Mouse (Mus musculus) c-Kit-positive CD71-positive TER-119-positive erythroid progenitor cells, embryonic 14.5 days (primary cell): ENCODE results near the gene Skap2.

Experiments used
- DNase-seq: peaks from one replicate; pipeline ENCODE4 v3.0.0-alpha.2; 2013; ENCODE audit warnings: low spot score

Skap2 gene

DNA sequence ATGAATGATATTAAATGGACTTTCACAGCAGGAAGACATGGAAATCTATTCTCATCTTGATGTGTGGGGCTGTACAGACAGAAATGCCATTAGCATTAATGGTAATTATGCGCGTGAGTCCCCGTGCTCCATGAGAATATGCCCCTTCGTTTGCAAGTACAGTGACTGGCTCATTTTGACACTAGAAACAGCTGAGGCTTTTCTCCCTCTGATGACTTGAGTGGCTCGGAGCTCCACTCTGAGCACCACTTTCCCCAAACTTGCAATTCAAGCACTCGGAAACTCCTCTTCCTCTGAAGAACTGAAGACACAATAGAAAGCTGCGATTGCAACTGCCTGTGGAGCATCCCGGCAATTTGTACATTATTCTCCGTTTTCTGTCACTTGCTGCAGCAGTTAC is 169.3 kb downstream of the Skap2 start:
- no peak for DNase-seq

DNA sequence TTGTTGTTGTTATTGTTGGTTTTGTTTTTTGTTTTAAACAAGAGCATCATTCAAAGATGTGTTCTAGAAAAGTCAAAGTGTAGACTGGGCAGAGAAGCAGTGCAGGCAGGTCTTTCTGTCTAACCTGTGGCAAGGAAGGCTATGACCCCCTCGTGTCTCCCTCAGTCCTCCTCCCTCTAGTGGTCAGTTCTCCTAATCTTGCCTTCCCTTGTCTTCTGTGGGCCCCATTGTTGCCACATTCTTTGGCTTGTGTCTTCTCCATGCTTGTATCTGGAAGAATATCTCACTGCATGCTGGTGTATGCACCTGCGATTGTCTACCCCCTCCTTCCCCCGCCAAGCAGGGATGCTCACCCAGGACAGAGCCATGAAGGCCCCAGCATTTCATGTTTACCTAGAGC is 174.2 kb downstream of the Skap2 start:
- DNase-seq: no peak

GRCm38 (mm10) chr6:51833362-51833761 is 179.0 kb downstream of the Skap2 start:
- no peak for DNase-seq

DNA sequence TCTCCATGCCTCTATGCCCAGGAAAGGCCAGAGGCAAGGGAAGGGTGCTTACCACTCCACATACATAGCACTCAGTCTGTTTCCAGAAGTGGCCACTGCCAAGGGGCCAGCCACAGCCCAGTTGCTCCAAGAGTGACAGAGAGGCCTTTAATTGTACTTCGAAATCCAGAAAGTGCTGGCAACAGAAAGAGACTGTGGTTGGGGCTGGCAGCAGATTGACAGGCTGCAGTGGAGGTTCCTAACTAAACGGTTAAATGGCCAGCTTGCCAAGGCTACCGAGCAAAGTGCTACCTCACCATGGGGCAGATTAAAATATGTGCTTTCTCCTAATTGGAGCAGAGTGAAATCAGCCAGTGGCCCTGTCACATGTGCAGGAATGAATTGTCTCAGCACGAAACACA is 186.7 kb downstream of the Skap2 start:
- no peak for DNase-seq

DNA sequence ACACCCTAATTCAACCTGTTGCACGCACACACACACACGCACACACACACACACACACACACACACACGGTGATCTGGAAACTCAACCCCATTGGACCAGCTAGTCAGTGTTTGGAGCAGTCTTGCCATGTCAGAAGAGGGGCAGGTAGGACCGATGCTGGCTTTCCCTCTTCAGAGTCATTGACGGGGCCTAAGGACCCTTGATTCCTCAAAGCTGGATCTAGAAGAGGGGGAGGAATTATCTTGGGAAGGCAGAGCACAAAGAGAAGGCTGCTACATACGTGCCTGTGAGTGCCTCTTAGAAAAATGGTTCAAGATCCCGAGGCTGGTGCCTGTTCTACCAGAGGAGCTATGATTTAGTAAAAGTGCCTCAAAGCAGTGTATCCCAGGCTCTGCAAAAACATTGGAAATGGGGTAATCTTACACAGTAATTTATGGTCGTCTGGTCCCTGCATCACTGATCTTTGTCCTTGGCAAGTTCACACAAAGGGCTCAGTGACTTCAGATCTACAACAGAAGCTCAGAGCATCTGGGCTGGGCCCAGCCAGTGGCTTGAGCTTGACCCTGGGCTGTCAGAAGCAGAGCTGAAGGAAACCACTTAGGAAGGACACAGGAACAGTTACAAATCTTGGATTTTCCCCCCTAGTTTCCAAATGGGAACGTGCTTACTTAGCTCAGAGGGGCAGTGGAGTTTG is 188.1 kb downstream of the Skap2 start:
- no peak for DNase-seq

DNA sequence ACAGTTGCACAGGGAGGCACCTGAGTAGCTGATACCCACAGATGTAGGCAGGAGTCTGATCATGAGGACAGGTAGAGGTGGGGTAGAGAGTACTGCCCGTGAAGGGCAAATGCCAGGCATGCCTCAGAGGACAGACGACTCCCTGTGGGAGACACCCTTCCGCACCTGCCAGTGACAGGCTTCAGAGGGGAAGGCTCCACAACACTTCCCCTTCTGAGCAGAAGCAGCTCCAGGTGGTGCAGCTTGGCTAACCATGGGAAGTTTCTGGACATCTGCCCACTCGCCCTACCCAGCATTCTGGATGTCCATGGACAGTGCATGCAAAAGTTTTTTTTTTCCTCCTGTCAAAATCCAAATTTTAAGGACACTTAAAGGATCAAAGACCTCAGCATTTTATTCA is 190.3 kb downstream of the Skap2 start:
- no peak for DNase-seq

DNA sequence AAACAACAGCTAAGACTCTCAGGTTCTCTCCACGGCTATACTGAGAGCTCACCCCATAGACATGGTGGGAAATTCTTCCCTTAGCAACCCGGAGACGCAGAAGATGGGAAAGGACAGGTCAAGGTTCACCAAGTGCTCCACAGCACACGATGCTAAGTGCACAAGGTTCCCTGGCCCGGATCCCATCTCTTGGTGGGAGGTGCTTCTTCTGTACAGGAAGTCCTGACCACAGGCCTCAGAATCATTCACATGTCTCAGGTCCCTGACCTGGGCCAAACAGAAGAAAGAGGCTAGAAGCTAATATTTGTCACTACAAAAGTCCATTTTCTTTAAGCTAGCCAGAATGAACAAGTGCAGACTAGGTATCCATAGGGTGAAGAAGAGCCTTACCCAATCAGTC is 191.5 kb downstream of the Skap2 start:
- no peak for DNase-seq

- DNase-seq: no peak
Measured at GRCm38 (mm10) chr6:51816892-51817621, 195.3 kb downstream of the Skap2 start.

- no peak for DNase-seq
Measured at GRCm38 (mm10) chr6:51810906-51811305, 201.4 kb downstream of the Skap2 start.

- no peak for DNase-seq
Measured at GRCm38 (mm10) chr6:51809164-51809824, 203.1 kb downstream of the Skap2 start.

GRCm38 (mm10) chr6:51808011-51808410 is 204.3 kb downstream of the Skap2 start:
- DNase-seq: no peak
